Comparison of ENCODE assay signal across 8 mouse cellular contexts in the genomic region with DNA sequence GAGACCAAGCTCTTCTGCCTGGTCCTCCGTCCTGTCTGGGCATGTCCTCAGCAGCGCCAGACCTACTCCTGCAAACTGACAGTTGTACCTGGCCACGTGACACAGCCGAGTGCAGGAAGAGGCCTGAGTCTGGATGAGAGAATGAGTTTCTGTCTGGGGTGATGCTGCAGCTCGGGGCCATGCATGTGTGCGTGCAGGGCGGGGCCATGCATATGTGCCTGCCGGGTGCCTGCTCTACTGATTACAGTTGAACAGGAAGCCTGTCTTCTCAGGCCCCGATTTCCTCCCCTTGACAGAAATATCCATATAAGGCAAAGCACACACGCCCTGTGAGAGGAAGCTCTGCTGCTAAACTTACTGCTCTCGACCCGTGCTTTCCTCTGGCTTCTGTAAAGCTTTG. TPM values are rescaled to one million over a fixed set of nuclear protein-coding genes. Genes with fewer than 3 reads are reported as not detected.
DNase-seq lines count a peak whose midpoint lies in the region; ATAC-seq and TF ChIP-seq lines count a peak whose summit lies in the region.

No protein-coding gene starts in this region.

- no peaks in the 10 kb centered on the region for H3K36me3 ChIP-seq in forebrain, embryonic 11.5 days (ENCODE audit: control insufficient read depth, insufficient read depth, low read length)
- H3K36me3 ChIP-seq in forebrain, embryonic 16.5 days (ENCODE audit: control insufficient read depth, insufficient read depth) = no peaks in the 10 kb centered on the region
- H3K36me3 ChIP-seq in lung, embryonic 15.5 days = no peaks in the 10 kb centered on the region
- H3K36me3 ChIP-seq in small intestine, adult 2 months (ENCODE audit: control insufficient read depth, insufficient read depth, low read length) = no peaks in the 10 kb centered on the region

- H3K9me3 ChIP-seq in forebrain, embryonic 11.5 days (ENCODE audit: control insufficient read depth, low read length) = no peaks in the 10 kb centered on the region
- no peaks in the 10 kb centered on the region for H3K9me3 ChIP-seq in forebrain, embryonic 16.5 days (ENCODE audit: control insufficient read depth, low read length)
- no peaks in the 10 kb centered on the region for H3K9me3 ChIP-seq in lung, embryonic 15.5 days

- no peak for TF ChIP-seq CTCF in small intestine, adult 2 months (IDR thresholded peaks at IDR 0.05; ENCODE audit: extremely low read depth, insufficient read length, insufficient replicate concordance, low read depth, low read length)

- TF ChIP-seq POLR2A in small intestine, adult 2 months (IDR thresholded peaks at IDR 0.05; ENCODE audit: low read depth, low read length) = no peak

- no peak overlapping the region for H3K27ac ChIP-seq in forebrain, embryonic 11.5 days (ENCODE audit: low read depth, low read length)
- H3K27ac ChIP-seq in forebrain, embryonic 16.5 days (ENCODE audit: low read length) = no peak overlapping the region
- peak overlapping the region; percentile 80 for H3K27ac ChIP-seq in lung, embryonic 15.5 days
- H3K27ac ChIP-seq in small intestine, adult 2 months (ENCODE audit: insufficient read depth, low read depth, low read length) = peak overlapping the region; percentile 3

- ATAC-seq in forebrain, embryonic 11.5 days (replicated peaks; ENCODE audit: low FRiP score) = no peak
- ATAC-seq in forebrain, embryonic 16.5 days = no peak
- ATAC-seq in lung, embryonic 15.5 days (ENCODE audit: borderline replicate concordance, extremely low read depth, low FRiP score, low TSS enrichment) = peak; percentile 94

- DNase-seq in forebrain, embryonic 11.5 days (ENCODE audit: low spot score) = peak; percentile 51
- DNase-seq in heart, adult 18-20 months = peak; percentile 65 to 78
- DNase-seq in kidney, adult 18-20 months = peak; percentile 38
- no peak for DNase-seq in layer of hippocampus, adult 18-20 months (ENCODE audit: low spot score in 2 of 2)
- no peak for DNase-seq in retina, embryonic 14.5 days (ENCODE audit: low spot score)

- 72% methylated on average over 12 of the region's 12 CpGs for WGBS in forebrain, embryonic 11.5 days
- WGBS in forebrain, embryonic 16.5 days = 76% methylated on average over 12 of the region's 12 CpGs
- WGBS in lung, embryonic 15.5 days = 9% methylated on average over 12 of the region's 12 CpGs
- WGBS in small intestine, adult 2 months = 2% methylated on average over 12 of the region's 12 CpGs

- H3K4me3 ChIP-seq in forebrain, embryonic 11.5 days (ENCODE audit: low read depth, low read length) = no peak overlapping the region
- H3K4me3 ChIP-seq in forebrain, embryonic 16.5 days (replicated peaks; ENCODE audit: low read length) = no peak overlapping the region
- no peak overlapping the region; the same call in 1 of the 2 replicates for H3K4me3 ChIP-seq in lung, embryonic 15.5 days
- H3K4me3 ChIP-seq in small intestine, adult 2 months (ENCODE audit: low read depth, low read length) = peak overlapping the region; percentile 34

- no peak overlapping the region for H3K4me2 ChIP-seq in forebrain, embryonic 11.5 days (ENCODE audit: low read depth, low read length, severe bottlenecking)
- no peak overlapping the region for H3K4me2 ChIP-seq in forebrain, embryonic 16.5 days (ENCODE audit: low read length)
- H3K4me2 ChIP-seq in lung, embryonic 15.5 days = peak overlapping the region; percentile 41

- no peaks in the 10 kb centered on the region for H3K27me3 ChIP-seq in forebrain, embryonic 11.5 days (ENCODE audit: control insufficient read depth, insufficient read depth, low read length)
- H3K27me3 ChIP-seq in forebrain, embryonic 16.5 days (replicated peaks; ENCODE audit: control insufficient read depth, insufficient read depth, low read length) = no peaks in the 10 kb centered on the region
- no peaks in the 10 kb centered on the region for H3K27me3 ChIP-seq in lung, embryonic 15.5 days
- no peaks in the 10 kb centered on the region for H3K27me3 ChIP-seq in small intestine, adult 2 months (ENCODE audit: control insufficient read depth, insufficient read depth, low read length)

- no peaks in the 10 kb centered on the region for H3K4me1 ChIP-seq in forebrain, embryonic 11.5 days (replicated peaks; ENCODE audit: control insufficient read depth, insufficient read depth, low read length)
- H3K4me1 ChIP-seq in forebrain, embryonic 16.5 days (replicated peaks; ENCODE audit: control insufficient read depth, insufficient read depth, low read length) = no peaks in the 10 kb centered on the region
- H3K4me1 ChIP-seq in lung, embryonic 15.5 days = peaks cover 12% of the 10 kb centered on the region
- H3K4me1 ChIP-seq in small intestine, adult 2 months (ENCODE audit: control insufficient read depth, insufficient read depth, insufficient read length, low read length) = peaks cover 6% of the 10 kb centered on the region

- no peak overlapping the region for H3K9ac ChIP-seq in forebrain, embryonic 11.5 days (ENCODE audit: low read length)
- H3K9ac ChIP-seq in forebrain, embryonic 16.5 days (replicated peaks; ENCODE audit: low read depth, low read length) = no peak overlapping the region
- no peak overlapping the region for H3K9ac ChIP-seq in lung, embryonic 15.5 days

RNA-seq across cellular contexts. Expression of a gene that starts 7.0 kb away (rescaled TPM):
- not detected in 2 replicates for polyA plus RNA-seq in forebrain, embryonic 11.5 days (2014; fragmentation: Nextera tagmentation; extraction: Ambion mirVana)
- not detected in 2 replicates for polyA plus RNA-seq in forebrain, embryonic 16.5 days (2015; fragmentation: Nextera tagmentation; extraction: Ambion mirVana)
- total RNA-seq in heart, adult 18-20 months (2021) = not detected
- 0.47 TPM in 1 of 2 replicates, not detected in the other for polyA plus RNA-seq in lung, embryonic 15.5 days (2015; fragmentation: Nextera tagmentation; extraction: Ambion mirVana)
- polyA plus RNA-seq in small intestine, adult 2 months (2012; rRNA removed) = 0.04 TPM in 1 of 2 replicates, not detected in the other
- 1 to 10 TPM in 1 of 2 experiments, under 1 TPM in 1; 0.43 to 3.1 TPM for total RNA-seq in layer of hippocampus, adult 18-20 months (2021)

RNA-seq across cellular contexts. Expression of a gene that starts 8.7 kb away (rescaled TPM):
- not detected in 2 replicates for polyA plus RNA-seq in forebrain, embryonic 11.5 days (2014; fragmentation: Nextera tagmentation; extraction: Ambion mirVana)
- polyA plus RNA-seq in forebrain, embryonic 16.5 days (2015; fragmentation: Nextera tagmentation; extraction: Ambion mirVana) = 0.24 and 0.34 TPM in 2 replicates
- total RNA-seq in heart, adult 18-20 months (2021) = not detected
- 0.40 and 0.62 TPM in 2 replicates for polyA plus RNA-seq in lung, embryonic 15.5 days (2015; fragmentation: Nextera tagmentation; extraction: Ambion mirVana)
- 0.28 and 23.3 TPM in 2 replicates for polyA plus RNA-seq in small intestine, adult 2 months (2012; rRNA removed)
- under 1 TPM; 0.58 to 0.87 TPM for total RNA-seq in layer of hippocampus, adult 18-20 months (2021)

RNA-seq across cellular contexts. Expression of a gene that starts 11.0 kb away (rescaled TPM):
- polyA plus RNA-seq in forebrain, embryonic 11.5 days (2014; fragmentation: Nextera tagmentation; extraction: Ambion mirVana) = 21.3 and 25.2 TPM in 2 replicates
- 18.5 and 20.6 TPM in 2 replicates for polyA plus RNA-seq in forebrain, embryonic 16.5 days (2015; fragmentation: Nextera tagmentation; extraction: Ambion mirVana)
- 10 to 100 TPM; 22.8 to 39.0 TPM for total RNA-seq in heart, adult 18-20 months (2021)
- polyA plus RNA-seq in lung, embryonic 15.5 days (2015; fragmentation: Nextera tagmentation; extraction: Ambion mirVana) = 69.8 and 82.9 TPM in 2 replicates
- polyA plus RNA-seq in small intestine, adult 2 months (2012; rRNA removed) = 11.2 and 22.6 TPM in 2 replicates
- total RNA-seq in layer of hippocampus, adult 18-20 months (2021) = 10 to 100 TPM; 10.4 to 11.7 TPM

RNA-seq across cellular contexts. Expression of a gene that starts 55.1 kb away (rescaled TPM):
- polyA plus RNA-seq in forebrain, embryonic 11.5 days (2014; fragmentation: Nextera tagmentation; extraction: Ambion mirVana) = 1.9 and 2.2 TPM in 2 replicates
- 8.2 and 22.7 TPM in 2 replicates for polyA plus RNA-seq in forebrain, embryonic 16.5 days (2015; fragmentation: Nextera tagmentation; extraction: Ambion mirVana)
- total RNA-seq in heart, adult 18-20 months (2021) = 100 to 1,000 TPM; 301 to 402 TPM
- 918 and 931 TPM in 2 replicates for polyA plus RNA-seq in lung, embryonic 15.5 days (2015; fragmentation: Nextera tagmentation; extraction: Ambion mirVana)
- 76.2 and 91.8 TPM in 2 replicates for polyA plus RNA-seq in small intestine, adult 2 months (2012; rRNA removed)
- total RNA-seq in layer of hippocampus, adult 18-20 months (2021) = 10 to 100 TPM; 24.7 to 29.4 TPM

Comparison
In these comparisons a context has a peak if more than half of its experiments do, and no peak if none do; other contexts are left out.
1. DNase-seq: peak in forebrain, embryonic 11.5 days (single experiment), heart, adult 18-20 months (2 of 2) and kidney, adult 18-20 months (single experiment); none in layer of hippocampus, adult 18-20 months (0 of 2) and retina, embryonic 14.5 days (single experiment).
2. H3K27ac ChIP-seq: peak in lung, embryonic 15.5 days (single experiment) and small intestine, adult 2 months (single experiment); none in forebrain, embryonic 11.5 days (single experiment) and forebrain, embryonic 16.5 days (single experiment).